Mouse (Mus musculus) megakaryocyte, embryonic 14.5 days (primary cell): ENCODE results near the gene Ccdc77.

ENCODE experiments used
- FLI1 ChIP-seq: IDR thresholded peaks from 2 replicates; pipeline ENCODE4 v1.6.1; 2012; ENCODE audit warnings: low read length, inconsistent platforms, mixed read lengths
- GATA1 ChIP-seq: IDR thresholded peaks from 3 replicates; pipeline ENCODE4 v1.6.1; 2012; ENCODE audit warnings: mixed read lengths, low read length, inconsistent platforms, borderline replicate concordance

DNA sequence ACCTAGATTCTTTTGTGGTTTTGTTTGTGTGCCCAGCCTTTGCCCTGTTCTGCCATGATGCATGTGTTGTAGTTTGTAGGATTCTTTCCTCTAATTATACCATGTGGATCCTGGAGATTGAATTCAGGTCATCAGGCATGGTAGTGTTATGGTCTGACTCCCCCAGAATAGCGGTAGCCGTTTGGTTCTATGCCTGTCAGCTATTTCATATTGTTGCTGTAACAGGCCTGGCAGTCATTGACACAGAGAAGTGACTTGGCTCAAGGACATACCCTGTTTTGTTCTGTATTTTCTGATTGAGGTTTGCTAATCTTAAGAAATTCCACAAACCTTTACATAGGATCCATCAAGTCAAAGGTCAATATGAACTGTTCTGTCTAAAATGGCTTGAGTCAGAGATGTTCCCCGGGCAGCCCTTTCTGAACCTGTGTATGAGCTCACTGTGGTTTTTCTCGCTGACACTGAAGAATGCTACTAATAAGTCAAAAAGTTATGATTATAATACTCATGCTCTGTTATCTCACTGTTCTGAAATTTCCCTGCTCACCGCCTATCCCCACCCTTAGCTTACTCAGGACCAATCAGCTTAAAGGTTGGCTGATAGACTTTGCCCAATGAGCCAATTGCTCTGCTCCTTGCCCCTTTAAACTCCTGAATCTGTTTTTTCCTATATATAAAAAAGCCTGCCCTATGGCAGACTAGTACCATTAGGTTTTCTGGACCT lies 31.6 kb upstream of the Ccdc77 start:
- TF ChIP-seq GATA1, result no peak
- no peak for TF ChIP-seq FLI1
